Mouse (Mus musculus) heart, embryonic 15.5 days (tissue): ENCODE data around the gene Spcs3. TPM values are rescaled to one million over a fixed set of nuclear protein-coding genes. Genes with fewer than 3 reads are reported as not detected.
A peak's percentile ranks its signal among the peaks of the same experiment; 100 is the strongest.

Source experiments
- ATAC-seq: fragments of 200-750 bp; cut with Nextera tagmentation; replicated peaks from 2 replicates; pipeline ENCODE4 v1.8.0; 2017; ENCODE audit warnings: low read depth, moderate TSS enrichment; ENCODE audit not compliant: insufficient number of reproducible peaks, insufficient read depth, low FRiP score
- H3K27ac ChIP-seq: fragments of 300-500 bp; sonication (generic); 2 replicates; pipeline ENCODE4 v1.5.1; 2015; ENCODE audit warnings: mild to moderate bottlenecking, inconsistent platforms
- H3K27me3 ChIP-seq: fragments of 300-500 bp; sonication (generic); 2 replicates; pipeline ENCODE4 v1.6.1; 2015; ENCODE audit warnings: inconsistent platforms
- H3K36me3 ChIP-seq: fragments of 300-500 bp; sonication (generic); 2 replicates; pipeline ENCODE4 v1.6.1; 2015; ENCODE audit warnings: mild to moderate bottlenecking, inconsistent platforms
- H3K4me1 ChIP-seq: fragments of 300-500 bp; sonication (generic); replicated peaks from 2 replicates; pipeline ENCODE4 v1.6.1; 2015; ENCODE audit warnings: inconsistent platforms
- H3K4me2 ChIP-seq: fragments of 300-500 bp; sonication (generic); 2 replicates; pipeline ENCODE4 v1.6.1; 2015; ENCODE audit warnings: inconsistent platforms, mild to moderate bottlenecking, moderate library complexity
- H3K4me3 ChIP-seq: fragments of 300-500 bp; sonication (generic); 2 replicates; pipeline ENCODE4 v1.5.1; 2015; ENCODE audit warnings: mild to moderate bottlenecking, inconsistent platforms
- H3K9ac ChIP-seq: fragments of 300-500 bp; sonication (generic); 2 replicates; pipeline ENCODE4 v1.6.1; 2015; ENCODE audit warnings: mild to moderate bottlenecking, inconsistent platforms
- H3K9me3 ChIP-seq: fragments of 300-500 bp; sonication (generic); replicated peaks from 2 replicates; pipeline ENCODE4 v1.6.1; 2016; ENCODE audit warnings: inconsistent platforms
- WGBS: fragments of 180-500 bp; shearing (Covaris S2); methylation state at CpG from one replicate; pipeline ENCODE4 v1.1.7; 2015; ENCODE audit warnings: mixed read lengths; 5-methylcytosine and 5-hydroxymethylcytosine counted together
- polyA plus RNA-seq: library from polyadenylated mRNA; unstranded; fragments of >200 nt; fragmentation: Nextera tagmentation; extraction: Ambion mirVana; gene quantifications from 2 replicates; pipeline ENCODE4 v1.2.1, GENCODE M21; 2015

The Spcs3 gene
- polyA plus RNA-seq, 1 experiment from 2014 or later, result 57.0 TPM

- no peaks in the 10 kb centered on the region for H3K36me3 ChIP-seq
- no peaks in the 10 kb centered on the region for H3K27me3 ChIP-seq
- 0 out of 2 replicates have a peak, but pooled peaks cover 3% of the 10 kb centered on the region for H3K4me1 ChIP-seq
- H3K9me3 ChIP-seq, result no peaks in the 10 kb centered on the region
- ATAC-seq, result no peak
- WGBS, result 30% methylated on average over 6 of the region's 6 CpGs
- no peak overlapping the region for H3K4me3 ChIP-seq
- H3K9ac ChIP-seq, result no peak overlapping the region
- H3K4me2 ChIP-seq, result no peak overlapping the region
- no peak overlapping the region for H3K27ac ChIP-seq
Observed at GRCm38 (mm10) chr8:54507428-54508095, 22.2 kb downstream of the Spcs3 start.

GRCm38 (mm10) chr8:54505060-54505459 is 24.7 kb downstream of the Spcs3 start:
- 40% methylated on average over 2 of the region's 2 CpGs for WGBS
- no peaks in the 10 kb centered on the region for H3K36me3 ChIP-seq
- ATAC-seq, result no peak
- H3K4me3 ChIP-seq, result no peak overlapping the region
- no peak overlapping the region for H3K9ac ChIP-seq
- 0 out of 2 replicates have a peak, but pooled peaks cover 3% of the 10 kb centered on the region for H3K4me1 ChIP-seq
- no peak overlapping the region for H3K4me2 ChIP-seq
- no peaks in the 10 kb centered on the region for H3K27me3 ChIP-seq
- no peaks in the 10 kb centered on the region for H3K9me3 ChIP-seq
- no peak overlapping the region for H3K27ac ChIP-seq

- Histone ChIP-seq H3K27me3 (no peaks in the 10 kb centered on the region), H3K4me3 (no peak overlapping the region), H3K9me3 (no peaks in the 10 kb centered on the region), H3K36me3 (no peaks in the 10 kb centered on the region), H3K4me2 (no peak overlapping the region), H3K9ac (no peak overlapping the region), H3K27ac (no peak overlapping the region), H3K4me1 (no peaks in the 10 kb centered on the region)
- ATAC-seq, result no peak
- WGBS, result 61% methylated on average over 7 of the region's 7 CpGs
Observed at GRCm38 (mm10) chr8:54503104-54503503, 26.7 kb downstream of the Spcs3 start.

- H3K4me3 ChIP-seq, result no peak overlapping the region
- H3K27me3 ChIP-seq, result no peaks in the 10 kb centered on the region
- H3K9me3 ChIP-seq, result no peaks in the 10 kb centered on the region
- WGBS, result 42% methylated on average over 3 of the region's 3 CpGs
- no peaks in the 10 kb centered on the region for H3K4me1 ChIP-seq
- no peak overlapping the region for H3K27ac ChIP-seq
- H3K9ac ChIP-seq, result no peak overlapping the region
- no peaks in the 10 kb centered on the region for H3K36me3 ChIP-seq
- H3K4me2 ChIP-seq, result no peak overlapping the region
- no peak for ATAC-seq
Observed at GRCm38 (mm10) chr8:54493915-54494314, 35.9 kb downstream of the Spcs3 start.

GRCm38 (mm10) chr8:54493110-54493509 is 36.7 kb downstream of the Spcs3 start:
- H3K9ac ChIP-seq, result no peak overlapping the region
- no peaks in the 10 kb centered on the region for H3K4me1 ChIP-seq
- WGBS, result 9% methylated on average over 6 of the region's 6 CpGs
- H3K9me3 ChIP-seq, result no peaks in the 10 kb centered on the region
- no peaks in the 10 kb centered on the region for H3K27me3 ChIP-seq
- no peak overlapping the region for H3K4me3 ChIP-seq
- no peak for ATAC-seq
- no peaks in the 10 kb centered on the region for H3K36me3 ChIP-seq
- no peak overlapping the region for H3K4me2 ChIP-seq
- H3K27ac ChIP-seq, result no peak overlapping the region

- Histone ChIP-seq H3K27me3 (no peaks in the 10 kb centered on the region), H3K27ac (no peak overlapping the region), H3K4me2 (no peak overlapping the region), H3K4me1 (no peaks in the 10 kb centered on the region), H3K36me3 (no peaks in the 10 kb centered on the region), H3K9ac (no peak overlapping the region), H3K9me3 (no peaks in the 10 kb centered on the region), H3K4me3 (no peak overlapping the region)
- no peak for ATAC-seq
- WGBS, result 53% methylated on average over 4 of the region's 4 CpGs
Observed at GRCm38 (mm10) chr8:54491934-54492333, 37.9 kb downstream of the Spcs3 start.

- Histone ChIP-seq H3K4me2 (no peak overlapping the region), H3K9ac (no peak overlapping the region), H3K27ac (no peak overlapping the region), H3K36me3 (no peaks in the 10 kb centered on the region), H3K4me3 (no peak overlapping the region), H3K27me3 (no peaks in the 10 kb centered on the region), H3K4me1 (no peaks in the 10 kb centered on the region), H3K9me3 (no peaks in the 10 kb centered on the region)
- ATAC-seq, result no peak
- WGBS, result 17% methylated on average over 6 of the region's 6 CpGs
Observed at GRCm38 (mm10) chr8:54491057-54491690, 38.6 kb downstream of the Spcs3 start.

GRCm38 (mm10) chr8:54488437-54488836 is 41.4 kb downstream of the Spcs3 start:
- no peak overlapping the region for H3K9ac ChIP-seq
- no peak overlapping the region for H3K27ac ChIP-seq
- no peaks in the 10 kb centered on the region for H3K9me3 ChIP-seq
- no peak for ATAC-seq
- H3K36me3 ChIP-seq, result no peaks in the 10 kb centered on the region
- WGBS, result 88% methylated on average over 4 of the region's 4 CpGs
- H3K4me2 ChIP-seq, result no peak overlapping the region
- H3K27me3 ChIP-seq, result no peaks in the 10 kb centered on the region
- no peaks in the 10 kb centered on the region for H3K4me1 ChIP-seq
- no peak overlapping the region for H3K4me3 ChIP-seq

GRCm38 (mm10) chr8:54486555-54487273 is 43.1 kb downstream of the Spcs3 start:
- H3K27ac ChIP-seq, result peak overlapping the region; percentile 5; the same call in 1 of the 2 replicates
- H3K36me3 ChIP-seq, result no peaks in the 10 kb centered on the region
- peak overlapping the region; percentile 30 for H3K4me3 ChIP-seq
- no peaks in the 10 kb centered on the region for H3K27me3 ChIP-seq
- no peaks in the 10 kb centered on the region for H3K9me3 ChIP-seq
- no peaks in the 10 kb centered on the region for H3K4me1 ChIP-seq
- WGBS, result 36% methylated on average over 19 of the region's 19 CpGs
- H3K9ac ChIP-seq, result no peak overlapping the region
- no peak; the same call in 1 of the 2 replicates for ATAC-seq
- H3K4me2 ChIP-seq, result peak overlapping the region; percentile 56
